Mouse (Mus musculus) bone marrow, adult 2 months (tissue): ENCODE results near the gene Taar7b. TPM values are rescaled to one million over a fixed set of nuclear protein-coding genes. Genes with fewer than 3 reads are reported as not detected.

Experiments used
- H3K27ac ChIP-seq: fragments of 200-500 bp; 2 replicates; pipeline ENCODE4 v1.5.1; 2012; ENCODE audit warnings: low read depth, mild to moderate bottlenecking, control low read depth, inconsistent platforms, low read length; ENCODE audit not compliant: control insufficient read depth, poor library complexity, insufficient read depth
- H3K4me1 ChIP-seq: fragments of 200-500 bp; 2 replicates; pipeline ENCODE4 v1.6.1; 2011; ENCODE audit warnings: low read length; ENCODE audit not compliant: control insufficient read depth, insufficient read depth
- H3K4me3 ChIP-seq: fragments of 200-500 bp; replicated peaks from 2 replicates; pipeline ENCODE3; 2011; ENCODE audit warnings: mild to moderate bottlenecking, low read depth, low read length, control low read depth; ENCODE audit not compliant: control insufficient read depth
- CTCF ChIP-seq: fragments of 200-500 bp; IDR thresholded peaks from 2 replicates; pipeline ENCODE4 v1.5.1; 2011; ENCODE audit warnings: low read length, control low read depth; ENCODE audit not compliant: control insufficient read depth, insufficient read depth
- POLR2A ChIP-seq: fragments of 200-500 bp; IDR thresholded peaks from 2 replicates; pipeline ENCODE4 v1.6.1; 2011; ENCODE audit warnings: low read depth, mild to moderate bottlenecking, control low read depth, low read length, borderline replicate concordance; ENCODE audit not compliant: control insufficient read depth
- WGBS: fragments of 180-500 bp; shearing (Covaris S2); methylation state at CpG from one replicate; pipeline ENCODE4 v1.1.7; 2018; 5-methylcytosine and 5-hydroxymethylcytosine counted together
- polyA plus RNA-seq: library from polyadenylated mRNA; stranded (reverse); fragments of >200 nt; gene quantifications from 2 replicates; pipeline ENCODE4 v1.2.4, GENCODE M21; 2011; ENCODE audit warnings: low replicate concordance; ENCODE audit not compliant: missing spikeins, insufficient read depth, insufficient read length

Taar7b gene
- polyA plus RNA-seq, 1 experiment, result not detected

DNA sequence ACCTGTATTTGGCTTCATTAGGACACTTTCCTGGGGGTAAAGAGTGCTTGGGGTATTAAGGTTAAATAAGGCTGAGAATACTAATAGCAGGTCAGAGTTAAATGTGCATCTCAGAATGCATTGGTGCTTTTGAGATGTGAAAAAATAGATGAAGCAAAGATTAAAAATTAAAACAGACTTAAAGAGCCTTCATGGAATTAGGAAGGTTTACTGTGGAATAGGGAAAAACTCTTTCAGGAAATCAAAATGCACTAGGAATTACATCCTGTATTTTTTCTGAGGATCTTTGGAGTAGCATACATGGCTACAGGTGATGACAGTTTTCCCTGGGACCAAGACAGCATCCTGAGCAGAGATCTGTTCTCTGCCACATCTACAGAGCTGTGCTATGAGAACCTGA lies 27.2 kb downstream of the Taar7b start, which contains the start of gene Taar7d:
TSS of gene Taar7d (plus strand) at position 301 of the 400 bp plus-strand sequence.
- H3K4me3 ChIP-seq, result no peak within 1 kb of the TSS
- no peaks in the 10 kb centered on the region for H3K4me1 ChIP-seq
- no peak within 1 kb of the TSS for H3K27ac ChIP-seq
- TF ChIP-seq POLR2A (no peak), CTCF (no peak)

DNA sequence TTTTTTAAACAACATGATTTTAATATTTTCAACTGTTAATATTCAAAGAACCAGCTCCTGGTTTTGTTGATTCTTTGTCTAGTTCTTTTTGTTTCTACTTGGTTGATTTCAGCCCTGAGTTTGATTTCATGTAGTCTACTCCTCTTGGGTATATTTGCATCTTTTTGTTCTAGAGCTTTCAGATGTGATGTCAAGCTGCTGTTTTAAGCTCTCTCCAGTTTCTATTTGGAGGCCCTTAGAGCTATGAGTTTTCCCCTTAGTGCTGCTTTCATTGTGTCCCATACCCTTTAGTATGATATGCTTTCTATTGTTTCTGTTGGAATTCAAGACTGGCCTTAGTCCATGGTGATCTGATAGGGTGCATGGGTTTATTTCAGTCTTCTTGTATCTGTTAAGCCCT lies 31.6 kb downstream of the Taar7b start:
- Histone ChIP-seq H3K4me1 (no peaks in the 10 kb centered on the region), H3K27ac (no peak overlapping the region), H3K4me3 (no peak overlapping the region)
- TF ChIP-seq POLR2A (no peak), CTCF (no peak)

DNA sequence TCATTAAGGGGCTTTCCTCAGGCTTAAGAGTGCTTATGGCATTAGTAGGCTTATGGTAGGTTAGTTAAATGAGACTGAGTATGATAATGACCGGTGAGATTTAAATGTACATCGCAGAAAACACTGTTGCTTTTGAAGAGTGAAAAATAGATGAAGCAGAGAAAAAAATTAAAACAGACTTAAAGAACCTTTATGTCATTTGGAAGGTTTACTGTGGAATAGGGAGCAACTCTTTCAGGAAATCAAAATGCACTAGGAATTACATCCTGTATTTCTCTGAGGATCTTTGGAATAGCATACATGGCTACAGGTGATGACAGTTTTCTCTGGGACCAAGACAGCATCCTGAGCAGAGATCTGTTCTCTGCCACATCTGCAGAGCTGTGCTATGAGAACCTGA lies 37.6 kb downstream of the Taar7b start, which contains the start of gene Taar7e:
TSS of gene Taar7e (plus strand) at position 301 of the 400 bp plus-strand sequence.
- TF ChIP-seq POLR2A (no peak), CTCF (no peak)
- no peak within 1 kb of the TSS for H3K4me3 ChIP-seq
- 83% methylated on average over 2 of the region's 2 CpGs for WGBS
- no peak within 1 kb of the TSS; the same call in 1 of the 2 replicates for H3K27ac ChIP-seq
- H3K4me1 ChIP-seq, result no peaks in the 10 kb centered on the region

DNA sequence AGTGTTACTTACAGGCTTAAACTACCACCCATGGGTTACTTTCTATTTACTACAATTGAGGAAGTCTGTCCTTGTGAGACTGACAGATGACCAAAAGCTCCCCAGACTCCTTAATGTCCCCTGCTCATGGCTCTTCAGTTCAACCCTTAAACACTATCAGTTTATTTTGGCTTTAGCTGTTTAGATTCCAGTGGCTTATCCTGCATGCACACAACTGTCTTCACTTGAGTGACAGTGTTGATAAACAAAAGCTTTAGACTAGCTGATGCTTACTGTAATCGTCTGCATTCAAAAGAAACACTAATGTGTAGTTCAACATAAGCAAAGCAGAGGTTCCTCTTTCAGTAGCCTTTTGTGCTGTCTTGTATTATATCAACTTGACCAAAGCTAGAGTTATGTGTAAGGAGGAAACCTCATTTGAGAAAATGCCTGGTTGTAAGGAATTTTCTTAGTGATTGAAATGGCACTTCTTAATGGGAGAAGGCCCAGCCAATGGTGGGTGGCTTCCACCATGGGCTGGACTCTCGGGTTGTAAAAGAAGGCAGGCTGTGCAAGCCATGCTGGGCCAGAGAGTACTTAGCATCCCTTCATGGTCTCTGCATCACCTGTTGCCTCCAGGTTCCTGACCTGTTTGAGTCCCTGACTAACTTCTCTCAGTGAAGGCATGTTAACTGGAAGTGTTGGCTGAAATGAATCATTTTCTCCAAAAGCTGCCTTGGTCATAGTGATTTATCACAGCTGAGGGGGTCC lies 40.6 kb downstream of the Taar7b start:
- Histone ChIP-seq H3K4me1 (no peaks in the 10 kb centered on the region), H3K27ac (no peak overlapping the region), H3K4me3 (no peak overlapping the region)
- TF ChIP-seq CTCF, result no peak
- TF ChIP-seq POLR2A, result no peak
- WGBS, result 66% methylated on average over 2 of the region's 2 CpGs

DNA sequence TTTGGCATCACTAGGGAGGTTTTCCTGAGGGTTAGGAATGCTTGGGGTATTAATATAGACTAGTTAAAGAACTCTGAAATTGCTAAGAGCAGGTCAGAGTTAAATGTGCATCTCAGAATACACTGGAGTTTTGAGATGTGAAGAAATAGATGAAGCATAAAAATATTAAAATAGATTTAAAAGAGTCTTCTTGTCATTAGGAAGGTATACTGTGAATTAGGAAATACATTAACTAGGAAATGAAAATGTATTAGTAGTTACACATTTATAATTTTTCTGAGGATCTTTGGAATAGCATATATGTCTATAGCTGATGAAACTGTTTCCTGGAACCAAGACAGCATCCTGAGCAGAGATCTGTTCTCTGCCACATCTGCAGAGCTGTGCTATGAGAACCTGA lies 49.5 kb downstream of the Taar7b start, which contains the start of gene Taar7f:
TSS of gene Taar7f (plus strand) at position 301 of the 400 bp plus-strand sequence.
- TF ChIP-seq POLR2A, result no peak
- TF ChIP-seq CTCF, result no peak
- Histone ChIP-seq H3K4me3 (no peak within 1 kb of the TSS), H3K4me1 (no peaks in the 10 kb centered on the region), H3K27ac (no peak within 1 kb of the TSS)

Other genes starting within 250 kb of the Taar7b start
- 508 and 643 TPM in 2 replicates for gene Rps12, start 212.7 kb upstream of the Taar7b start, polyA plus RNA-seq
- 12.6 TPM in 1 of 2 replicates, not detected in the other for gene Slc18b1, start 203.0 kb upstream of the Taar7b start, polyA plus RNA-seq
- 1.3 and 4.7 TPM in 2 replicates for gene Vnn3, start 148.5 kb upstream of the Taar7b start, polyA plus RNA-seq
- not detected in 2 replicates for gene Vnn1, start 105.3 kb upstream of the Taar7b start, polyA plus RNA-seq
- not detected in 2 replicates for gene Taar1, start 79.6 kb upstream of the Taar7b start, polyA plus RNA-seq
- not detected in 2 replicates for gene Taar2, start 61.4 kb upstream of the Taar7b start, polyA plus RNA-seq
- not detected in 2 replicates for gene Taar3, start 50.4 kb upstream of the Taar7b start, polyA plus RNA-seq
- gene Taar4, start 39.4 kb upstream of the Taar7b start, polyA plus RNA-seq, result not detected in 2 replicates
- gene Taar5, start 29.2 kb upstream of the Taar7b start, polyA plus RNA-seq, result not detected in 2 replicates
- not detected in 2 replicates for gene Taar6, start 14.3 kb upstream of the Taar7b start, polyA plus RNA-seq
- gene Taar7a, start 6.5 kb upstream of the Taar7b start, polyA plus RNA-seq, result not detected in 2 replicates
- not detected in 2 replicates for gene Taar7d, start 27.3 kb downstream of the Taar7b start, polyA plus RNA-seq
- gene Taar7e, start 37.7 kb downstream of the Taar7b start, polyA plus RNA-seq, result not detected in 2 replicates
- not detected in 2 replicates for gene Taar7f, start 49.6 kb downstream of the Taar7b start, polyA plus RNA-seq
- not detected in 2 replicates for gene Taar8a, start 76.6 kb downstream of the Taar7b start, polyA plus RNA-seq
- gene Taar8b, start 92.4 kb downstream of the Taar7b start, polyA plus RNA-seq, result not detected in 2 replicates
- gene Taar8c, start 102.0 kb downstream of the Taar7b start, polyA plus RNA-seq, result not detected in 2 replicates
- gene Taar9, start 109.6 kb downstream of the Taar7b start, polyA plus RNA-seq, result not detected in 2 replicates
- gene Stx7, start 149.4 kb downstream of the Taar7b start, polyA plus RNA-seq, result 15.6 and 33.0 TPM in 2 replicates
- not detected in 2 replicates for gene Moxd1, start 223.6 kb downstream of the Taar7b start, polyA plus RNA-seq